Mouse (Mus musculus) cerebellum, adult 2 months (tissue): ENCODE measurements around the gene Tbc1d4.

ENCODE experiments used
- CTCF ChIP-seq: fragments of 200-500 bp; IDR thresholded peaks from 2 replicates; pipeline ENCODE4 v1.5.1; 2011; ENCODE audit warnings: low read depth, mild to moderate bottlenecking, control low read depth, low read length, moderate library complexity, borderline replicate concordance; ENCODE audit not compliant: insufficient read depth
- POLR2A ChIP-seq: fragments of 200-500 bp; IDR thresholded peaks from 2 replicates; pipeline ENCODE4 v1.6.1; 2011; ENCODE audit warnings: low read length, control low read depth, borderline replicate concordance; ENCODE audit not compliant: insufficient read depth

GRCm38 (mm10) chr14:101559446-101559845 lies 49.5 kb downstream of the Tbc1d4 start:
- no peak for TF ChIP-seq CTCF
- no peak for TF ChIP-seq POLR2A
